Mouse (Mus musculus) lung, postnatal 0 days (tissue): ENCODE data around the gene BC029722. TPM values are rescaled to one million over a fixed set of nuclear protein-coding genes. Genes with fewer than 3 reads are reported as not detected.

Source experiments
- ATAC-seq: fragments of 200-750 bp; cut with Nextera tagmentation; 2 replicates; pipeline ENCODE4 v1.8.0; 2017; ENCODE audit warnings: moderate library complexity
- DNase-seq: peaks from one replicate; pipeline ENCODE4 v3.0.0-alpha.2; 2016; ENCODE audit warnings: low spot score
- H3K27ac ChIP-seq: fragments of 300-500 bp; sonication (generic); 2 replicates; pipeline ENCODE4 v1.5.1; 2014; ENCODE audit warnings: antibody characterized with exemption, mild to moderate bottlenecking, low read length, mixed read lengths
- H3K27me3 ChIP-seq: fragments of 300-500 bp; sonication (generic); replicated peaks from 2 replicates; pipeline ENCODE4 v1.6.1; 2014; ENCODE audit warnings: low read length, mixed read lengths; ENCODE audit not compliant: insufficient read depth
- H3K36me3 ChIP-seq: fragments of 300-500 bp; sonication (generic); 2 replicates; pipeline ENCODE4 v1.6.1; 2014; ENCODE audit warnings: low read length, mixed read lengths; ENCODE audit not compliant: insufficient read depth
- H3K4me1 ChIP-seq: fragments of 300-500 bp; sonication (generic); 2 replicates; pipeline ENCODE4 v1.6.1; 2014; ENCODE audit warnings: antibody characterized with exemption, low read depth, low read length, mixed read lengths; ENCODE audit not compliant: insufficient read depth
- H3K4me2 ChIP-seq: fragments of 300-500 bp; sonication (generic); replicated peaks from 2 replicates; pipeline ENCODE4 v1.6.1; 2014; ENCODE audit warnings: low read depth, mild to moderate bottlenecking, low read length, moderate library complexity, mixed read lengths
- H3K4me3 ChIP-seq: fragments of 300-500 bp; sonication (generic); 2 replicates; pipeline ENCODE4 v1.5.1; 2014; ENCODE audit warnings: low read depth, low read length
- H3K9ac ChIP-seq: fragments of 300-500 bp; sonication (generic); replicated peaks from 2 replicates; pipeline ENCODE4 v1.6.1; 2014; ENCODE audit warnings: low read depth, mild to moderate bottlenecking
- H3K9me3 ChIP-seq: fragments of 300-500 bp; sonication (generic); 2 replicates; pipeline ENCODE4 v1.6.1; 2016; ENCODE audit warnings: low read length, mixed read lengths
- CTCF ChIP-seq: IDR thresholded peaks from 2 replicates; pipeline ENCODE4 v1.5.1; 2016; ENCODE audit warnings: antibody characterized with exemption, mild to moderate bottlenecking
- EP300 ChIP-seq: IDR thresholded peaks from 2 replicates; pipeline ENCODE4 v1.6.1; 2016; ENCODE audit warnings: antibody characterized with exemption, mild to moderate bottlenecking, control low read depth
- WGBS: fragments of 180-500 bp; shearing (Covaris S2); extraction: QIAGEN DNeasy Blood & Tissue Kit; methylation state at CpG from one replicate; pipeline ENCODE4 v1.1.7; 2014; 5-methylcytosine and 5-hydroxymethylcytosine counted together
- polyA plus RNA-seq: library from polyadenylated mRNA; unstranded; fragments of >200 nt; fragmentation: Nextera tagmentation; extraction: Ambion mirVana; gene quantifications from 2 replicates; pipeline ENCODE4 v1.2.1, GENCODE M21; 2015

Gene BC029722
- polyA plus RNA-seq, 1 experiment from 2014 or later = 32.9 TPM

- H3K27me3 ChIP-seq = no peaks in the 10 kb centered on the region
- WGBS = 62% methylated on average over 18 of the region's 18 CpGs
- no peak overlapping the region for H3K4me2 ChIP-seq
- H3K9me3 ChIP-seq = no peaks in the 10 kb centered on the region
- no peak overlapping the region for H3K4me3 ChIP-seq
- no peaks in the 10 kb centered on the region for H3K4me1 ChIP-seq
- DNase-seq (no peak), ATAC-seq (no peak)
- TF ChIP-seq CTCF = no peak
- TF ChIP-seq EP300 = no peak
- no peak overlapping the region for H3K9ac ChIP-seq
- H3K36me3 ChIP-seq = no peaks in the 10 kb centered on the region
- no peak overlapping the region for H3K27ac ChIP-seq
Measured at GRCm38 (mm10) chr2:155787949-155788931, 31.0 kb downstream of the BC029722 start.

- DNase-seq (no peak), ATAC-seq (no peak)
- no peak overlapping the region for H3K4me3 ChIP-seq
- H3K27ac ChIP-seq = no peak overlapping the region
- TF ChIP-seq CTCF = no peak
- no peak for TF ChIP-seq EP300
- H3K4me2 ChIP-seq = no peak overlapping the region
- no peaks in the 10 kb centered on the region for H3K36me3 ChIP-seq
- no peaks in the 10 kb centered on the region for H3K27me3 ChIP-seq
- 64% methylated on average over 5 of the region's 5 CpGs for WGBS
- H3K4me1 ChIP-seq = no peaks in the 10 kb centered on the region
- H3K9me3 ChIP-seq = no peaks in the 10 kb centered on the region
- H3K9ac ChIP-seq = no peak overlapping the region
Measured at GRCm38 (mm10) chr2:155786905-155787304, 32.3 kb downstream of the BC029722 start.

- Histone ChIP-seq H3K9me3 (no peaks in the 10 kb centered on the region), H3K4me1 (no peaks in the 10 kb centered on the region), H3K4me2 (no peak overlapping the region), H3K27me3 (no peaks in the 10 kb centered on the region), H3K27ac (no peak overlapping the region), H3K4me3 (no peak overlapping the region), H3K9ac (no peak overlapping the region), H3K36me3 (no peaks in the 10 kb centered on the region)
- DNase-seq (no peak), ATAC-seq (no peak)
- 56% methylated on average over 6 of the region's 6 CpGs for WGBS
- TF ChIP-seq EP300 (no peak), CTCF (no peak)
Measured at GRCm38 (mm10) chr2:155784534-155784933, 34.7 kb downstream of the BC029722 start.

GRCm38 (mm10) chr2:155779506-155779905, 39.7 kb downstream of the BC029722 start:
- Histone ChIP-seq H3K9me3 (no peaks in the 10 kb centered on the region), H3K27me3 (peaks cover 14% of the 10 kb centered on the region), H3K4me2 (no peak overlapping the region), H3K9ac (no peak overlapping the region), H3K4me1 (no peaks in the 10 kb centered on the region), H3K36me3 (no peaks in the 10 kb centered on the region), H3K27ac (no peak overlapping the region), H3K4me3 (no peak overlapping the region)
- TF ChIP-seq EP300 (no peak), CTCF (no peak)
- no peak for DNase-seq
- ATAC-seq = no peak
- 82% methylated on average over 3 of the region's 3 CpGs for WGBS

GRCm38 (mm10) chr2:155779066-155779465, 40.2 kb downstream of the BC029722 start:
- no peak for TF ChIP-seq CTCF
- no peak for TF ChIP-seq EP300
- no peaks in the 10 kb centered on the region for H3K36me3 ChIP-seq
- H3K9me3 ChIP-seq = no peaks in the 10 kb centered on the region
- DNase-seq (peak; percentile 21), ATAC-seq (peak; percentile 31)
- no peaks in the 10 kb centered on the region for H3K4me1 ChIP-seq
- no peak overlapping the region for H3K9ac ChIP-seq
- WGBS = 42% methylated on average over 7 of the region's 7 CpGs
- H3K4me3 ChIP-seq = no peak overlapping the region
- no peak overlapping the region for H3K4me2 ChIP-seq
- peaks cover 19% of the 10 kb centered on the region for H3K27me3 ChIP-seq
- H3K27ac ChIP-seq = no peak overlapping the region

- Histone ChIP-seq H3K4me2 (no peak overlapping the region), H3K4me1 (no peaks in the 10 kb centered on the region), H3K36me3 (no peaks in the 10 kb centered on the region), H3K4me3 (no peak overlapping the region), H3K27ac (no peak overlapping the region), H3K27me3 (peaks cover 27% of the 10 kb centered on the region), H3K9ac (no peak overlapping the region), H3K9me3 (no peaks in the 10 kb centered on the region)
- no peak for ATAC-seq
- TF ChIP-seq CTCF (no peak), EP300 (no peak)
- no peak for DNase-seq
- WGBS = 59% methylated on average over 6 of the region's 6 CpGs
Measured at GRCm38 (mm10) chr2:155778004-155778403, 41.2 kb downstream of the BC029722 start.
